13 mouse cellular contexts compared by ENCODE assay signal in the genomic region with DNA sequence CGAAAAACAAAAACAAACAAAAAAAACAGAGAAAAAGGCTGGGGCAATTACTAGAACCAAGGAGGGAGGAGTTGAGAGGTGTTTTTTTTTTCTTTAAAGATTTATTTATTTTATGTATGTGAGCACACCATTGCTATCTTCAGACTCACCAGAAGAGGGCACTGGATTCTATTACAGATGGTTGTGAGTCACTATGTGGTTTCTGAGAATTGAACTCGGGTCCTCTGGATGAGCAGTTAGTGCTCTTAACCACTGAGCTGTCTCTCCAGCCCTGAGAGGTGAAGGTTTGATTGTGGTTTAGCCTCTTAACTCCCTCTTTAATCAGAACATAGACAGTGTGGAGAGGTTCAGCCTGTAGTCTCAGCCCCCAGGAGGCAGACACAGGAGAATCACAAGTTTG. TPM values are rescaled to one million over a fixed set of nuclear protein-coding genes. Genes with fewer than 3 reads are reported as not detected.
DNase-seq lines count a peak whose midpoint lies in the region; ATAC-seq and TF ChIP-seq lines count a peak whose summit lies in the region.
"Had no signal": no experiment of that assay in that cellular context is flagged by ENCODE, and none has a peak within 500 bp of the region (broad histone marks: within the 10 kb centered on the region; RNA-seq: fewer than 3 reads in every experiment).

No protein-coding gene starts in this region.

- no peak overlapping the region for H3K4me2 ChIP-seq in liver, embryonic 12.5 days
- H3K4me2 ChIP-seq: heart, embryonic 11.5 days had no signal

- no peaks in the 10 kb centered on the region for H3K4me1 ChIP-seq in liver, adult 2 months (ENCODE audit: control insufficient read depth, insufficient read depth, low read length)
- peaks cover 4% of the 10 kb centered on the region for H3K4me1 ChIP-seq in liver, embryonic 12.5 days
- no peaks in the 10 kb centered on the region for H3K4me1 ChIP-seq in cerebellum, adult 2 months (ENCODE audit: control insufficient read depth, insufficient read depth, low read length)

- H3K9ac ChIP-seq in liver, adult 2 months (ENCODE audit: low read depth, low read length) = no peak overlapping the region
- H3K9ac ChIP-seq in liver, embryonic 12.5 days = no peak overlapping the region

- DNase-seq in embryo, embryonic 10.5 days (ENCODE audit: low spot score) = peak; percentile 29
- DNase-seq in embryo, embryonic 9.5 days (ENCODE audit: extremely low spot score) = no peak
- DNase-seq in liver, adult 2 months (ENCODE audit: extremely low read depth, low read depth, low spot score) = no peak
- DNase-seq in cerebellum, adult 2 months = no peak
- DNase-seq in spleen, postnatal 36 days (ENCODE audit: low spot score in 2 of 2) = no peak
- DNase-seq: cerebellum, adult 11-12 months; kidney, adult 8-10 months had no signal

- H3K4me3 ChIP-seq in liver, adult 2 months (ENCODE audit: insufficient read depth, low read depth, low read length) = no peak overlapping the region
- no peak overlapping the region for H3K4me3 ChIP-seq in liver, embryonic 12.5 days
- no peak overlapping the region for H3K4me3 ChIP-seq in cerebellum, adult 2 months (replicated peaks; ENCODE audit: insufficient read depth, low read depth, low read length)
- H3K4me3 ChIP-seq: embryonic facial prominence, embryonic 10.5 days; myocyte had no signal

- no peak for ATAC-seq in liver, embryonic 12.5 days
- peak; percentile 60 for ATAC-seq in CD4-positive, CD25-positive, alpha-beta regulatory T cell, adult 4 months
- ATAC-seq in inflammation-experienced regulatory T-cells, adult 6 months = peak; percentile 48

- H3K27ac ChIP-seq in liver, adult 2 months (replicated peaks; ENCODE audit: insufficient read depth, low read depth, low read length) = no peak overlapping the region
- H3K27ac ChIP-seq in liver, embryonic 12.5 days = no peak overlapping the region
- no peak overlapping the region for H3K27ac ChIP-seq in cerebellum, adult 2 months (ENCODE audit: insufficient read depth, low read length)
- H3K27ac ChIP-seq: embryonic facial prominence, embryonic 10.5 days had no signal

- 64% methylated on average over 2 of the region's 2 CpGs for WGBS in liver, adult 2 months
- WGBS in liver, embryonic 12.5 days (ENCODE audit: insufficient replicate concordance) = 53% methylated on average over 2 of the region's 2 CpGs
- WGBS in cerebellum, adult 2 months = 74% methylated on average over 2 of the region's 2 CpGs

- TF ChIP-seq POLR2A in liver, adult 2 months (IDR thresholded peaks at IDR 0.05; ENCODE audit: extremely low read depth, insufficient read depth, low read length) = no peak
- no peak for TF ChIP-seq POLR2A in cerebellum, adult 2 months (IDR thresholded peaks at IDR 0.05; ENCODE audit: borderline replicate concordance, insufficient read depth, low read length)

- peaks cover 8% of the 10 kb centered on the region; the same call in 1 of the 2 replicates for H3K36me3 ChIP-seq in liver, adult 2 months (ENCODE audit: control insufficient read depth, insufficient read depth, low read length)
- peaks cover 78% of the 10 kb centered on the region for H3K36me3 ChIP-seq in liver, embryonic 12.5 days

- no peaks in the 10 kb centered on the region for H3K27me3 ChIP-seq in liver, adult 2 months (ENCODE audit: control insufficient read depth, insufficient read depth, low read length)
- no peaks in the 10 kb centered on the region for H3K27me3 ChIP-seq in liver, embryonic 12.5 days (replicated peaks)
- H3K27me3 ChIP-seq in cerebellum, adult 2 months (ENCODE audit: control insufficient read depth, insufficient read depth, low read length) = no peaks in the 10 kb centered on the region

- H3K79me2 ChIP-seq in liver, adult 2 months (ENCODE audit: control insufficient read depth, insufficient read depth, low read length) = no peaks in the 10 kb centered on the region

- H3K9me3 ChIP-seq in liver, embryonic 12.5 days (replicated peaks) = no peaks in the 10 kb centered on the region
- H3K9me3 ChIP-seq: embryonic facial prominence, embryonic 10.5 days had no signal

- peak; percentile 27; the same call in 1 of the 2 replicates for TF ChIP-seq CTCF in liver, adult 2 months (IDR thresholded peaks at IDR 0.05; ENCODE audit: low read depth, low read length)
- no peak; the same call in 1 of the 2 replicates for TF ChIP-seq CTCF in cerebellum, adult 2 months (IDR thresholded peaks at IDR 0.05; ENCODE audit: borderline replicate concordance, insufficient read depth, low read depth, low read length)

RNA-seq across cellular contexts. Expression of a gene that starts 5.9 kb away (rescaled TPM):
- total RNA-seq in liver, adult 2 months (2014; rRNA removed) = 130 TPM in 2 replicates
- 128 and 130 TPM in 2 replicates for polyA plus RNA-seq in liver, adult 2 months (2012; rRNA removed)
- 49.5 and 51.4 TPM in 2 replicates for polyA plus RNA-seq in liver, embryonic 12.5 days (2016; fragmentation: Nextera tagmentation; extraction: Ambion mirVana)
- polyA plus RNA-seq in CD4-positive, CD25-positive, alpha-beta regulatory T cell, adult 4 months (2017; shearing (Covaris generic)) = 100 to 1,000 TPM in 1 of 2 experiments, 10 to 100 TPM in 1; 78.1 to 142 TPM
- 10 to 100 TPM; 61.9 to 81.5 (median 75.8) TPM for polyA plus RNA-seq in inflammation-experienced regulatory T-cells, adult 6 months (2017; shearing (Covaris generic))
- polyA plus RNA-seq in cerebellum, adult 2 months (2012; rRNA removed) = 98.9 and 100 TPM in 2 replicates

RNA-seq across cellular contexts. Expression of a gene that starts 40.0 kb away (rescaled TPM):
- total RNA-seq in liver, adult 2 months (2014; rRNA removed) = 0.28 and 0.81 TPM in 2 replicates
- polyA plus RNA-seq in liver, adult 2 months (2012; rRNA removed) = 0.44 and 0.55 TPM in 2 replicates
- 0.92 and 1.6 TPM in 2 replicates for polyA plus RNA-seq in liver, embryonic 12.5 days (2016; fragmentation: Nextera tagmentation; extraction: Ambion mirVana)
- polyA plus RNA-seq in CD4-positive, CD25-positive, alpha-beta regulatory T cell, adult 4 months (2017; shearing (Covaris generic)) = 10 to 100 TPM; 29.8 to 34.6 TPM
- polyA plus RNA-seq in inflammation-experienced regulatory T-cells, adult 6 months (2017; shearing (Covaris generic)) = 10 to 100 TPM; 25.9 to 32.1 (median 31.2) TPM
- polyA plus RNA-seq in cerebellum, adult 2 months (2012; rRNA removed) = 99.5 and 109 TPM in 2 replicates

RNA-seq across cellular contexts. Expression of a gene that starts 45.0 kb away (rescaled TPM):
- total RNA-seq in liver, adult 2 months (2014; rRNA removed) = 269 and 278 TPM in 2 replicates
- polyA plus RNA-seq in liver, adult 2 months (2012; rRNA removed) = 268 and 298 TPM in 2 replicates
- 75.2 and 81.9 TPM in 2 replicates for polyA plus RNA-seq in liver, embryonic 12.5 days (2016; fragmentation: Nextera tagmentation; extraction: Ambion mirVana)
- polyA plus RNA-seq in CD4-positive, CD25-positive, alpha-beta regulatory T cell, adult 4 months (2017; shearing (Covaris generic)) = 100 to 1,000 TPM in 1 of 2 experiments, 10 to 100 TPM in 1; 87.4 to 109 TPM
- polyA plus RNA-seq in inflammation-experienced regulatory T-cells, adult 6 months (2017; shearing (Covaris generic)) = 100 to 1,000 TPM in 2 of 3 experiments, 10 to 100 TPM in 1; 97.8 to 134 (median 127) TPM
- polyA plus RNA-seq in cerebellum, adult 2 months (2012; rRNA removed) = 81.6 and 84.6 TPM in 2 replicates

RNA-seq across cellular contexts. Expression of a gene that starts 50.0 kb away (rescaled TPM):
- total RNA-seq in liver, adult 2 months (2014; rRNA removed) = 21.9 and 36.3 TPM in 2 replicates
- polyA plus RNA-seq in liver, adult 2 months (2012; rRNA removed) = 85.0 and 89.8 TPM in 2 replicates
- 12.6 TPM in 2 replicates for polyA plus RNA-seq in liver, embryonic 12.5 days (2016; fragmentation: Nextera tagmentation; extraction: Ambion mirVana)
- 100 to 1,000 TPM; 166 to 206 TPM for polyA plus RNA-seq in CD4-positive, CD25-positive, alpha-beta regulatory T cell, adult 4 months (2017; shearing (Covaris generic))
- polyA plus RNA-seq in inflammation-experienced regulatory T-cells, adult 6 months (2017; shearing (Covaris generic)) = 100 to 1,000 TPM; 181 to 204 (median 188) TPM
- polyA plus RNA-seq in cerebellum, adult 2 months (2012; rRNA removed) = 81.9 and 83.6 TPM in 2 replicates

RNA-seq across cellular contexts. Expression of a gene that starts 51.7 kb away (rescaled TPM):
- total RNA-seq in liver, adult 2 months (2014; rRNA removed) = 37.9 and 41.3 TPM in 2 replicates
- 54.3 and 58.7 TPM in 2 replicates for polyA plus RNA-seq in liver, adult 2 months (2012; rRNA removed)
- 766 and 777 TPM in 2 replicates for polyA plus RNA-seq in liver, embryonic 12.5 days (2016; fragmentation: Nextera tagmentation; extraction: Ambion mirVana)
- 100 to 1,000 TPM; 294 to 347 TPM for polyA plus RNA-seq in CD4-positive, CD25-positive, alpha-beta regulatory T cell, adult 4 months (2017; shearing (Covaris generic))
- polyA plus RNA-seq in inflammation-experienced regulatory T-cells, adult 6 months (2017; shearing (Covaris generic)) = 100 to 1,000 TPM; 284 to 347 (median 295) TPM
- polyA plus RNA-seq in cerebellum, adult 2 months (2012; rRNA removed) = 141 and 143 TPM in 2 replicates

Comparison
In these comparisons a context has a peak if more than half of its experiments do, and no peak if none do; other contexts are left out.
1. RNA of a gene that starts 40.0 kb away (polyA plus RNA-seq): 99.5 to 109 TPM in cerebellum, adult 2 months, 29.8 to 34.6 TPM in CD4-positive, CD25-positive, alpha-beta regulatory T cell, adult 4 months and 25.9 to 32.1 TPM in inflammation-experienced regulatory T-cells, adult 6 months; 0.92 to 1.6 TPM in liver, embryonic 12.5 days and 0.44 to 0.55 TPM in liver, adult 2 months; every median in the first group is over 10 times any median in the second.